In genomic region chr17:90032416-90032815, GRCm38 (mm10) we compare ENCODE assay signal across 27 mouse cellular contexts.
"Had no signal": no experiment of that assay in that cellular context is flagged by ENCODE, and none has a peak within 500 bp of the region (broad histone marks: within the 10 kb centered on the region; RNA-seq: fewer than 3 reads in every experiment).

No protein-coding gene starts in this region.

- H3K27me3 ChIP-seq: embryonic facial prominence, embryonic 12.5 days; embryonic facial prominence, embryonic 13.5 days; embryonic facial prominence, embryonic 15.5 days; forebrain, embryonic 12.5 days; forebrain, embryonic 13.5 days; forebrain, embryonic 15.5 days had no signal

- ATAC-seq: forebrain, embryonic 13.5 days; forebrain, embryonic 14.5 days; forebrain, embryonic 15.5 days; forebrain, embryonic 16.5 days; forebrain, postnatal 0 days had no signal

- H3K9ac ChIP-seq: embryonic facial prominence, embryonic 12.5 days; embryonic facial prominence, embryonic 13.5 days; embryonic facial prominence, embryonic 15.5 days; forebrain, embryonic 12.5 days; forebrain, embryonic 13.5 days; forebrain, embryonic 15.5 days; forebrain, postnatal 0 days had no signal

- H3K27ac ChIP-seq: embryonic facial prominence, embryonic 10.5 days; embryonic facial prominence, embryonic 12.5 days; embryonic facial prominence, embryonic 13.5 days; embryonic facial prominence, embryonic 15.5 days; forebrain, embryonic 10.5 days; forebrain, embryonic 12.5 days; forebrain, embryonic 13.5 days; forebrain, embryonic 15.5 days; gastrocnemius, adult 2 months; heart, adult 2 months; heart, embryonic 10.5 days had no signal

- H3K9me3 ChIP-seq: embryonic facial prominence, embryonic 10.5 days; embryonic facial prominence, embryonic 12.5 days; embryonic facial prominence, embryonic 13.5 days; embryonic facial prominence, embryonic 15.5 days; forebrain, embryonic 10.5 days; forebrain, embryonic 12.5 days; forebrain, embryonic 13.5 days; forebrain, embryonic 15.5 days; heart, embryonic 10.5 days had no signal

- H3K4me1 ChIP-seq: embryonic facial prominence, embryonic 10.5 days; embryonic facial prominence, embryonic 12.5 days; embryonic facial prominence, embryonic 13.5 days; embryonic facial prominence, embryonic 15.5 days; forebrain, embryonic 10.5 days; forebrain, embryonic 12.5 days; forebrain, embryonic 13.5 days; forebrain, embryonic 15.5 days; heart, embryonic 10.5 days had no signal

- H3K4me2 ChIP-seq: embryonic facial prominence, embryonic 12.5 days; embryonic facial prominence, embryonic 13.5 days; embryonic facial prominence, embryonic 15.5 days; forebrain, embryonic 12.5 days; forebrain, embryonic 13.5 days; forebrain, embryonic 15.5 days had no signal

- H3K36me3 ChIP-seq: embryonic facial prominence, embryonic 10.5 days; embryonic facial prominence, embryonic 12.5 days; embryonic facial prominence, embryonic 13.5 days; embryonic facial prominence, embryonic 15.5 days; forebrain, embryonic 10.5 days; forebrain, embryonic 12.5 days; forebrain, embryonic 15.5 days; heart, embryonic 10.5 days had no signal

- H3K4me3 ChIP-seq: embryonic facial prominence, embryonic 10.5 days; embryonic facial prominence, embryonic 12.5 days; embryonic facial prominence, embryonic 13.5 days; embryonic facial prominence, embryonic 15.5 days; erythroblast, embryonic 14.5 days; forebrain, embryonic 10.5 days; forebrain, embryonic 12.5 days; forebrain, embryonic 13.5 days; forebrain, embryonic 15.5 days; gastrocnemius, adult 2 months; heart, adult 2 months; heart, embryonic 10.5 days had no signal

- DNase-seq: cerebellum, adult 9-11 months; cerebellum, postnatal 10 days; cerebellum, postnatal 14 days; cerebellum, postnatal 25 days; cerebellum, postnatal 36 days; embryo, embryonic 11 days; forebrain, postnatal 0 days; gastrocnemius, adult 2 months; gastrocnemius, postnatal 10 days; gastrocnemius, postnatal 14 days; gastrocnemius, postnatal 25 days; gastrocnemius, postnatal 36 days; heart, adult 11 months; heart, adult 18-20 months; heart, adult 2 months had no signal
